Mouse (Mus musculus): ENCODE results near the gene Pid1. TPM values are rescaled to one million over a fixed set of nuclear protein-coding genes. Genes with fewer than 3 reads are reported as not detected.

The Pid1 gene
- polyA plus RNA-seq, 1 experiment from 2014 or later, result 126 TPM

GRCm38 (mm10) chr1:84131799-84132198, 232.2 kb downstream of the Pid1 start:
- no peak for ATAC-seq (ENCODE audit: low FRiP score)

GRCm38 (mm10) chr1:84128510-84128909, 235.5 kb downstream of the Pid1 start:
- H3K27ac ChIP-seq, result no peak overlapping the region
- no peak overlapping the region for H3K9ac ChIP-seq
- H3K36me3 ChIP-seq, result no peaks in the 10 kb centered on the region
- no peak overlapping the region for H3K4me3 ChIP-seq
- 58% methylated on average over 4 of the region's 4 CpGs for WGBS
- H3K4me2 ChIP-seq (replicated peaks), result no peak overlapping the region
- no peaks in the 10 kb centered on the region for H3K9me3 ChIP-seq (replicated peaks)
- H3K27me3 ChIP-seq, result no peaks in the 10 kb centered on the region
- no peak for ATAC-seq (ENCODE audit: low FRiP score)
- H3K4me1 ChIP-seq, result peaks cover 5% of the 10 kb centered on the region

More at GRCm38 (mm10) chr1:84131799-84132198, 232.2 kb downstream of the Pid1 start:
- Histone ChIP-seq H3K9me3 (replicated peaks) (no peaks in the 10 kb centered on the region), H3K27ac (no peak overlapping the region), H3K36me3 (no peaks in the 10 kb centered on the region), H3K4me3 (no peak overlapping the region), H3K9ac (no peak overlapping the region), H3K4me2 (replicated peaks) (no peak overlapping the region), H3K27me3 (no peaks in the 10 kb centered on the region), H3K4me1 (peaks cover 5% of the 10 kb centered on the region)
- WGBS, result 100% methylated on average over 1 of the region's 1 CpGs

GRCm38 (mm10) chr1:84119306-84119705, 244.7 kb downstream of the Pid1 start:
- no peaks in the 10 kb centered on the region for H3K27me3 ChIP-seq
- no peak overlapping the region for H3K4me2 ChIP-seq (replicated peaks)
- WGBS, result 87% methylated on average over 2 of the region's 2 CpGs
- ATAC-seq (ENCODE audit: low FRiP score), result no peak
- H3K27ac ChIP-seq, result no peak overlapping the region
- no peaks in the 10 kb centered on the region for H3K9me3 ChIP-seq (replicated peaks)
- no peaks in the 10 kb centered on the region for H3K4me1 ChIP-seq
- H3K4me3 ChIP-seq, result no peak overlapping the region
- H3K36me3 ChIP-seq, result no peaks in the 10 kb centered on the region
- no peak overlapping the region for H3K9ac ChIP-seq

- 94% methylated on average over 4 of the region's 4 CpGs for WGBS
- ATAC-seq (ENCODE audit: low FRiP score), result no peak
- no peaks in the 10 kb centered on the region for H3K4me1 ChIP-seq
- no peak overlapping the region for H3K4me3 ChIP-seq
- H3K9ac ChIP-seq, result no peak overlapping the region
- no peaks in the 10 kb centered on the region for H3K36me3 ChIP-seq
- no peak overlapping the region for H3K4me2 ChIP-seq (replicated peaks)
- H3K27me3 ChIP-seq, result no peaks in the 10 kb centered on the region
- H3K27ac ChIP-seq, result no peak overlapping the region
- H3K9me3 ChIP-seq (replicated peaks), result no peaks in the 10 kb centered on the region
Measured at GRCm38 (mm10) chr1:84106756-84107155, 257.2 kb downstream of the Pid1 start.

- no peak for ATAC-seq (ENCODE audit: low FRiP score)
- Histone ChIP-seq H3K27ac (no peak overlapping the region), H3K27me3 (no peaks in the 10 kb centered on the region), H3K9ac (no peak overlapping the region), H3K4me1 (no peaks in the 10 kb centered on the region), H3K4me2 (replicated peaks) (no peak overlapping the region), H3K36me3 (no peaks in the 10 kb centered on the region), H3K9me3 (replicated peaks) (no peaks in the 10 kb centered on the region), H3K4me3 (no peak overlapping the region)
- WGBS, result 83% methylated on average over 2 of the region's 2 CpGs
Measured at GRCm38 (mm10) chr1:84102052-84102451, 261.9 kb downstream of the Pid1 start.

GRCm38 (mm10) chr1:84097398-84097797, 266.6 kb downstream of the Pid1 start:
- no peaks in the 10 kb centered on the region for H3K36me3 ChIP-seq
- H3K4me3 ChIP-seq, result no peak overlapping the region
- no peaks in the 10 kb centered on the region for H3K27me3 ChIP-seq
- no peak overlapping the region for H3K9ac ChIP-seq
- ATAC-seq (ENCODE audit: low FRiP score), result no peak
- no peak overlapping the region for H3K27ac ChIP-seq
- H3K9me3 ChIP-seq (replicated peaks), result no peaks in the 10 kb centered on the region
- no peak overlapping the region for H3K4me2 ChIP-seq (replicated peaks)
- no peaks in the 10 kb centered on the region for H3K4me1 ChIP-seq

- no peak for ATAC-seq (ENCODE audit: low FRiP score)
- no peak overlapping the region for H3K27ac ChIP-seq
- 75% methylated on average over 2 of the region's 2 CpGs for WGBS
- no peaks in the 10 kb centered on the region for H3K36me3 ChIP-seq
- H3K9me3 ChIP-seq (replicated peaks), result no peaks in the 10 kb centered on the region
- no peak overlapping the region for H3K4me3 ChIP-seq
- no peak overlapping the region for H3K4me2 ChIP-seq (replicated peaks)
- H3K27me3 ChIP-seq, result no peaks in the 10 kb centered on the region
- H3K9ac ChIP-seq, result no peak overlapping the region
- H3K4me1 ChIP-seq, result no peaks in the 10 kb centered on the region
Measured at GRCm38 (mm10) chr1:84093291-84093690, 270.7 kb downstream of the Pid1 start.

- H3K4me1 ChIP-seq, result no peaks in the 10 kb centered on the region
- H3K27me3 ChIP-seq, result no peaks in the 10 kb centered on the region
- no peak overlapping the region for H3K4me2 ChIP-seq (replicated peaks)
- H3K27ac ChIP-seq, result no peak overlapping the region
- no peak overlapping the region for H3K9ac ChIP-seq
- H3K9me3 ChIP-seq (replicated peaks), result no peaks in the 10 kb centered on the region
- ATAC-seq (ENCODE audit: low FRiP score), result no peak
- WGBS, result 86% methylated on average over 2 of the region's 2 CpGs
- H3K4me3 ChIP-seq, result no peak overlapping the region
- no peaks in the 10 kb centered on the region for H3K36me3 ChIP-seq
Measured at GRCm38 (mm10) chr1:84089664-84090063, 274.3 kb downstream of the Pid1 start.

GRCm38 (mm10) chr1:84087957-84088356, 276.0 kb downstream of the Pid1 start:
- 69% methylated on average over 2 of the region's 2 CpGs for WGBS
- ATAC-seq (ENCODE audit: low FRiP score), result no peak
- Histone ChIP-seq H3K4me2 (replicated peaks) (no peak overlapping the region), H3K27me3 (no peaks in the 10 kb centered on the region), H3K9ac (no peak overlapping the region), H3K4me1 (no peaks in the 10 kb centered on the region), H3K27ac (no peak overlapping the region), H3K36me3 (no peaks in the 10 kb centered on the region), H3K4me3 (no peak overlapping the region), H3K9me3 (replicated peaks) (no peaks in the 10 kb centered on the region)

GRCm38 (mm10) chr1:84087325-84087724, 276.7 kb downstream of the Pid1 start:
- H3K9me3 ChIP-seq (replicated peaks), result no peaks in the 10 kb centered on the region
- no peak overlapping the region for H3K27ac ChIP-seq
- ATAC-seq (ENCODE audit: low FRiP score), result no peak
- H3K4me3 ChIP-seq, result no peak overlapping the region
- 70% methylated on average over 6 of the region's 6 CpGs for WGBS
- no peak overlapping the region for H3K4me2 ChIP-seq (replicated peaks)
- no peaks in the 10 kb centered on the region for H3K4me1 ChIP-seq
- H3K9ac ChIP-seq, result no peak overlapping the region
- H3K27me3 ChIP-seq, result no peaks in the 10 kb centered on the region
- H3K36me3 ChIP-seq, result no peaks in the 10 kb centered on the region

- Histone ChIP-seq H3K27me3 (no peaks in the 10 kb centered on the region), H3K4me3 (no peak overlapping the region), H3K9me3 (replicated peaks) (no peaks in the 10 kb centered on the region), H3K4me1 (no peaks in the 10 kb centered on the region), H3K9ac (no peak overlapping the region), H3K4me2 (replicated peaks) (no peak overlapping the region), H3K27ac (no peak overlapping the region), H3K36me3 (no peaks in the 10 kb centered on the region)
- ATAC-seq (ENCODE audit: low FRiP score), result no peak
- 63% methylated on average over 1 of the region's 1 CpGs for WGBS
Measured at GRCm38 (mm10) chr1:84086486-84086885, 277.5 kb downstream of the Pid1 start.

- WGBS, result 94% methylated on average over 3 of the region's 3 CpGs
- no peak for ATAC-seq (ENCODE audit: low FRiP score)
- no peak overlapping the region for H3K27ac ChIP-seq
- H3K4me1 ChIP-seq, result no peaks in the 10 kb centered on the region
- no peaks in the 10 kb centered on the region for H3K36me3 ChIP-seq
- no peak overlapping the region for H3K4me2 ChIP-seq (replicated peaks)
- no peak overlapping the region for H3K9ac ChIP-seq
- no peaks in the 10 kb centered on the region for H3K9me3 ChIP-seq (replicated peaks)
- H3K27me3 ChIP-seq, result no peaks in the 10 kb centered on the region
- no peak overlapping the region for H3K4me3 ChIP-seq
Measured at GRCm38 (mm10) chr1:84085361-84085760, 278.6 kb downstream of the Pid1 start.

GRCm38 (mm10) chr1:84079566-84079965, 284.4 kb downstream of the Pid1 start:
- Histone ChIP-seq H3K4me3 (no peak overlapping the region), H3K9me3 (replicated peaks) (no peaks in the 10 kb centered on the region), H3K27ac (no peak overlapping the region), H3K36me3 (peaks cover 4% of the 10 kb centered on the region; the same call in 1 of the 2 replicates), H3K27me3 (no peaks in the 10 kb centered on the region), H3K9ac (no peak overlapping the region), H3K4me2 (replicated peaks) (no peak overlapping the region), H3K4me1 (0 out of 2 replicates have a peak, but pooled peaks cover 2% of the 10 kb centered on the region)
- ATAC-seq (ENCODE audit: low FRiP score), result no peak
- 69% methylated on average over 8 of the region's 8 CpGs for WGBS
